ENCODE assay signal across 8 mouse cellular contexts in genomic region chr13:97939433-97940160, GRCm38 (mm10).
A peak's percentile ranks its signal among the peaks of the same experiment; 100 is the strongest.
DNase-seq lines count a peak whose midpoint lies in the region; ATAC-seq and TF ChIP-seq lines count a peak whose summit lies in the region.

No protein-coding gene starts in this region.

- TF ChIP-seq RAD21 in CH12.LX (IDR thresholded peaks at IDR 0.05; ENCODE audit: low read depth, low read length): no peak

- in situ Hi-C loops in CH12.LX (cut with MboI; ENCODE audit: low pct_ligation_motif_present, low pct_unique_long_range_greater_than_20kb, low sequenced_read_pairs): loop anchor here (5.0 to 25.0 kb wide), 2 partner anchors 302 to 707 kb away; no protein-coding TSS in a partner anchor

- no peaks in the 10 kb centered on the region for H3K79me2 ChIP-seq in CH12.LX (replicated peaks; ENCODE audit: control insufficient read depth, extremely low read depth, insufficient read depth, poor library complexity, severe bottlenecking)

- peak; percentile 53 for TF ChIP-seq CTCF in hindbrain, postnatal 0 days (IDR thresholded peaks at IDR 0.05; ENCODE audit: low read depth)
- peak in 1 of 2 experiments; percentile 44; a peak in 3 of 4 replicates for TF ChIP-seq CTCF in CH12.LX (conservative IDR thresholded peaks at IDR 0.05 in 1 of 2, IDR thresholded peaks at IDR 0.05 in 1 of 2; ENCODE audit: low read depth in 2 of 2, low read length in 2 of 2)
- TF ChIP-seq CTCF in testis, adult 2 months (IDR thresholded peaks at IDR 0.05; ENCODE audit: control insufficient read depth, insufficient read depth, insufficient replicate concordance, low read depth, low read length): peak; percentile 34

- no peak overlapping the region for H3K4me3 ChIP-seq in hindbrain, postnatal 0 days (ENCODE audit: low read length)
- no peak overlapping the region for H3K4me3 ChIP-seq in hindbrain, embryonic 14.5 days (replicated peaks; ENCODE audit: low read length)
- no peak overlapping the region for H3K4me3 ChIP-seq in CH12.LX (replicated peaks in 1 of 3; ENCODE audit: low read depth in 2 of 3, low read length in 2 of 3, poor library complexity in 1 of 3)
- no peak overlapping the region for H3K4me3 ChIP-seq in testis, adult 2 months (ENCODE audit: control insufficient read depth, low read depth, low read length)
- no peak overlapping the region for H3K4me3 ChIP-seq in midbrain, embryonic 16.5 days (ENCODE audit: low read depth, low read length)

- H3K9ac ChIP-seq in hindbrain, postnatal 0 days (replicated peaks; ENCODE audit: low read length): no peak overlapping the region
- no peak overlapping the region for H3K9ac ChIP-seq in hindbrain, embryonic 14.5 days
- no peak overlapping the region for H3K9ac ChIP-seq in CH12.LX (ENCODE audit: insufficient read depth, low read depth)
- H3K9ac ChIP-seq in midbrain, embryonic 16.5 days (ENCODE audit: low read depth, low read length): no peak overlapping the region

- no peak for ATAC-seq in hindbrain, postnatal 0 days
- no peak for ATAC-seq in hindbrain, embryonic 14.5 days (ENCODE audit: low FRiP score)
- no peak for ATAC-seq in midbrain, embryonic 16.5 days

- no peak for TF ChIP-seq POLR2A in CH12.LX (IDR thresholded peaks at IDR 0.05; ENCODE audit: low read depth, low read length)
- no peak for TF ChIP-seq POLR2A in testis, adult 2 months (IDR thresholded peaks at IDR 0.05; ENCODE audit: control insufficient read depth, low read depth, low read length)

- DNase-seq in hindbrain, postnatal 0 days (ENCODE audit: low spot score): peak; percentile 55
- no peak for DNase-seq in hindbrain, embryonic 14.5 days (ENCODE audit: low spot score)
- DNase-seq in CH12.LX (ENCODE audit: extremely low read depth): peak; percentile 54
- peak; percentile 16 for DNase-seq in adipocyte (ENCODE audit: low spot score)
- DNase-seq in kidney, postnatal 14 days: peak; percentile 24
- DNase-seq in frontal cortex, postnatal 25 days (ENCODE audit: low spot score in 2 of 2): no peak

- H3K4me1 ChIP-seq in hindbrain, postnatal 0 days (ENCODE audit: insufficient read depth, low read length): no peaks in the 10 kb centered on the region
- H3K4me1 ChIP-seq in hindbrain, embryonic 14.5 days (replicated peaks; ENCODE audit: control insufficient read depth, insufficient read depth, low read length): no peaks in the 10 kb centered on the region
- H3K4me1 ChIP-seq in CH12.LX (ENCODE audit: control insufficient read depth in 1 of 2, insufficient read depth in 2 of 2): peaks cover 5 to 38% of the 10 kb centered on the region in 2 experiments
- H3K4me1 ChIP-seq in testis, adult 2 months (ENCODE audit: control insufficient read depth, insufficient read depth, low read length): no peaks in the 10 kb centered on the region
- H3K4me1 ChIP-seq in midbrain, embryonic 16.5 days (ENCODE audit: control insufficient read depth, insufficient read depth, low read length): peaks cover 9% of the 10 kb centered on the region; the same call in 1 of the 2 replicates

- no peak for TF ChIP-seq EP300 in CH12.LX (IDR thresholded peaks at IDR 0.05; ENCODE audit: low read length)

- H3K9me3 ChIP-seq in hindbrain, postnatal 0 days (ENCODE audit: low read length): no peaks in the 10 kb centered on the region
- no peaks in the 10 kb centered on the region for H3K9me3 ChIP-seq in hindbrain, embryonic 14.5 days (ENCODE audit: control insufficient read depth, low read length)
- H3K9me3 ChIP-seq in CH12.LX (replicated peaks; ENCODE audit: low read length): no peaks in the 10 kb centered on the region
- no peaks in the 10 kb centered on the region for H3K9me3 ChIP-seq in midbrain, embryonic 16.5 days (replicated peaks; ENCODE audit: control insufficient read depth, low read length, poor library complexity, severe bottlenecking)

- H3K36me3 ChIP-seq in hindbrain, postnatal 0 days (ENCODE audit: insufficient read depth, low read length): peaks cover 5% of the 10 kb centered on the region; the same call in 1 of the 2 replicates
- no peaks in the 10 kb centered on the region for H3K36me3 ChIP-seq in hindbrain, embryonic 14.5 days (replicated peaks; ENCODE audit: control insufficient read depth, insufficient read depth)
- H3K36me3 ChIP-seq in CH12.LX (replicated peaks in 1 of 2; ENCODE audit: control insufficient read depth in 1 of 2, insufficient read depth in 1 of 2, low read length in 1 of 2): no peaks in the 10 kb centered on the region
- no peaks in the 10 kb centered on the region for H3K36me3 ChIP-seq in testis, adult 2 months (ENCODE audit: control insufficient read depth, insufficient read depth, low read length)
- H3K36me3 ChIP-seq in midbrain, embryonic 16.5 days (ENCODE audit: control insufficient read depth, insufficient read depth, low read length): no peaks in the 10 kb centered on the region; the same call in 1 of the 2 replicates

- no peak overlapping the region for H3K4me2 ChIP-seq in hindbrain, postnatal 0 days (ENCODE audit: low read depth, low read length)
- no peak overlapping the region for H3K4me2 ChIP-seq in hindbrain, embryonic 14.5 days (replicated peaks)
- H3K4me2 ChIP-seq in CH12.LX (ENCODE audit: insufficient read depth, low read depth, poor library complexity, severe bottlenecking): no peak overlapping the region
- H3K4me2 ChIP-seq in midbrain, embryonic 16.5 days (ENCODE audit: low read length): no peak overlapping the region

- H3K27me3 ChIP-seq in hindbrain, postnatal 0 days (ENCODE audit: insufficient read depth, low read length): no peaks in the 10 kb centered on the region
- H3K27me3 ChIP-seq in hindbrain, embryonic 14.5 days (ENCODE audit: control insufficient read depth, insufficient read depth, low read length): no peaks in the 10 kb centered on the region
- H3K27me3 ChIP-seq in CH12.LX (replicated peaks): no peaks in the 10 kb centered on the region
- H3K27me3 ChIP-seq in testis, adult 2 months (ENCODE audit: control insufficient read depth, insufficient read depth, low read length): no peaks in the 10 kb centered on the region
- H3K27me3 ChIP-seq in midbrain, embryonic 16.5 days (ENCODE audit: control insufficient read depth, insufficient read depth, low read depth, low read length): no peaks in the 10 kb centered on the region

- dilution Hi-C loops in CH12.LX (cut with MboI; ENCODE audit: extremely low pct_ligation_motif_present, extremely low pct_unique_long_range_greater_than_20kb, low sequenced_read_pairs): no loop called here

- WGBS in hindbrain, postnatal 0 days: 69% methylated on average over 15 of the region's 15 CpGs
- WGBS in hindbrain, embryonic 14.5 days: 71% methylated on average over 15 of the region's 15 CpGs
- 70% methylated on average over 15 of the region's 15 CpGs for WGBS in midbrain, embryonic 16.5 days

- H3K27ac ChIP-seq in hindbrain, postnatal 0 days: no peak overlapping the region
- H3K27ac ChIP-seq in hindbrain, embryonic 14.5 days: no peak overlapping the region
- H3K27ac ChIP-seq in CH12.LX (ENCODE audit: insufficient read depth, low read depth): no peak overlapping the region
- no peak overlapping the region for H3K27ac ChIP-seq in testis, adult 2 months (ENCODE audit: control insufficient read depth, insufficient read depth, low read depth, low read length)
- H3K27ac ChIP-seq in midbrain, embryonic 16.5 days (ENCODE audit: low read length): no peak overlapping the region

TF ChIP-seq in CH12.LX, 34 proteins besides CTCF, POLR2A, EP300 and RAD21:
- TF ChIP-seq CHD1 (IDR thresholded peaks at IDR 0.05; ENCODE audit: low read depth, low read length): no peak
- TF ChIP-seq ZC3H11A (IDR thresholded peaks at IDR 0.05; ENCODE audit: low read depth, low read length): no peak
- TF ChIP-seq USF2 (conservative IDR thresholded peaks at IDR 0.05; ENCODE audit: low read depth, low read length): no peak
- TF ChIP-seq SMC3 (IDR thresholded peaks at IDR 0.05; ENCODE audit: low read depth, low read length): no peak
- TF ChIP-seq UBTF (IDR thresholded peaks at IDR 0.05; ENCODE audit: low read depth, low read length): no peak
- no peak for TF ChIP-seq ELF1 (IDR thresholded peaks at IDR 0.05; ENCODE audit: low read depth, low read length)
- TF ChIP-seq MAX (IDR thresholded peaks at IDR 0.05; ENCODE audit: low read length): no peak
- TF ChIP-seq MYC (IDR thresholded peaks at IDR 0.05; ENCODE audit: low read depth, low read length): no peak
- no peak for TF ChIP-seq KAT2A (IDR thresholded peaks at IDR 0.05; ENCODE audit: insufficient replicate concordance, low read length)
- TF ChIP-seq MAFK (IDR thresholded peaks at IDR 0.05; ENCODE audit: insufficient replicate concordance, low read length): no peak
- TF ChIP-seq ETS1 (conservative IDR thresholded peaks at IDR 0.05; ENCODE audit: low read depth, low read length): no peak
- no peak for TF ChIP-seq ZNF384 (IDR thresholded peaks at IDR 0.05; ENCODE audit: low read depth, low read length)
- no peak for TF ChIP-seq JUN (IDR thresholded peaks at IDR 0.05; ENCODE audit: insufficient read depth, low read depth, low read length)
- no peak for TF ChIP-seq MAZ (IDR thresholded peaks at IDR 0.05; ENCODE audit: low read depth, low read length)
- no peak for TF ChIP-seq CHD2 (IDR thresholded peaks at IDR 0.05; ENCODE audit: low read length)
- no peak for TF ChIP-seq E2F4 (IDR thresholded peaks at IDR 0.05; ENCODE audit: insufficient replicate concordance, low read depth, low read length)

Comparison
In these comparisons a context has a peak if more than half of its experiments do, and no peak if none do; other contexts are left out.
1. DNase-seq: peak in hindbrain, postnatal 0 days (single experiment), CH12.LX (single experiment), adipocyte (single experiment) and kidney, postnatal 14 days (single experiment); none in hindbrain, embryonic 14.5 days (single experiment) and frontal cortex, postnatal 25 days (0 of 2).